Mouse (Mus musculus) B cell, adult 2 months (primary cell): ENCODE data around the gene Itga2.

Experiments
- DNase-seq, 2 experiments: peaks; one replicate each; pipeline ENCODE4 v3.0.0; 2022

Itga2 gene

GRCm38 (mm10) chr13:114931775-114932294, at the start of gene Itga2:
Itga2 (minus strand) TSS chr13:114932100.
- peak; percentile 58 to 64 for DNase-seq

GRCm38 (mm10) chr13:114980831-114981419, 49.0 kb upstream of the Itga2 start:
- DNase-seq = no peak

- no peak for DNase-seq
Measured at GRCm38 (mm10) chr13:114974484-114975042, 42.7 kb upstream of the Itga2 start.

GRCm38 (mm10) chr13:114971905-114972304, 40.0 kb upstream of the Itga2 start:
- no peak for DNase-seq

GRCm38 (mm10) chr13:114964233-114964632, 32.3 kb upstream of the Itga2 start:
- peak; percentile 70 to 77 for DNase-seq

- no peak for DNase-seq
Measured at GRCm38 (mm10) chr13:114954516-114954915, 22.6 kb upstream of the Itga2 start.

- DNase-seq = no peak
Measured at GRCm38 (mm10) chr13:114933541-114933940, 1.6 kb upstream of the Itga2 start.

GRCm38 (mm10) chr13:114930996-114931649, 777 bp downstream of the Itga2 start:
- DNase-seq = peak in 1 of 2 experiments; percentile 1

GRCm38 (mm10) chr13:114924785-114925184, 7.1 kb downstream of the Itga2 start:
- no peak for DNase-seq

GRCm38 (mm10) chr13:114923331-114923730, 8.6 kb downstream of the Itga2 start:
- DNase-seq = no peak

- DNase-seq = peak; percentile 17 to 34
Measured at GRCm38 (mm10) chr13:114915767-114916166, 16.1 kb downstream of the Itga2 start.

- no peak for DNase-seq
Measured at GRCm38 (mm10) chr13:114914963-114915362, 16.9 kb downstream of the Itga2 start.

- DNase-seq = no peak
Measured at GRCm38 (mm10) chr13:114914559-114914958, 17.3 kb downstream of the Itga2 start.

GRCm38 (mm10) chr13:114910629-114911028, 21.3 kb downstream of the Itga2 start:
- peak; percentile 9 for DNase-seq

- no peak for DNase-seq
Measured at GRCm38 (mm10) chr13:114909514-114909913, 22.4 kb downstream of the Itga2 start.

GRCm38 (mm10) chr13:114907876-114908275, 24.0 kb downstream of the Itga2 start:
- DNase-seq = no peak

GRCm38 (mm10) chr13:114896751-114897386, 35.0 kb downstream of the Itga2 start:
- DNase-seq = no peak

- no peak for DNase-seq
Measured at GRCm38 (mm10) chr13:114895896-114896295, 36.0 kb downstream of the Itga2 start.

- DNase-seq = no peak
Measured at GRCm38 (mm10) chr13:114894718-114895117, 37.2 kb downstream of the Itga2 start.

- no peak for DNase-seq
Measured at GRCm38 (mm10) chr13:114891655-114892054, 40.2 kb downstream of the Itga2 start.

GRCm38 (mm10) chr13:114887695-114888094, 44.2 kb downstream of the Itga2 start:
- DNase-seq = peak; percentile 13 to 30

- no peak for DNase-seq
Measured at GRCm38 (mm10) chr13:114887293-114887692, 44.6 kb downstream of the Itga2 start.

GRCm38 (mm10) chr13:114885171-114885570, 46.7 kb downstream of the Itga2 start:
- DNase-seq = no peak

- DNase-seq = no peak
Measured at GRCm38 (mm10) chr13:114878667-114879066, 53.2 kb downstream of the Itga2 start.
